Mouse (Mus musculus) midbrain, embryonic 13.5 days (tissue): Measurements from ENCODE around the gene Alkbh7. TPM values are rescaled to one million over a fixed set of nuclear protein-coding genes. Genes with fewer than 3 reads are reported as not detected.

Experiments
- ATAC-seq: fragments of 200-750 bp; cut with Nextera tagmentation; 2 replicates; pipeline ENCODE4 v1.8.0; 2017; ENCODE audit warnings: mild to moderate bottlenecking, moderate TSS enrichment, moderate library complexity
- H3K27ac ChIP-seq: fragments of 300-500 bp; sonication (generic); 2 replicates; pipeline ENCODE4 v1.5.1; 2015; ENCODE audit warnings: inconsistent platforms, mild to moderate bottlenecking, moderate library complexity
- H3K27me3 ChIP-seq: fragments of 300-500 bp; sonication (generic); 2 replicates; pipeline ENCODE4 v1.6.1; 2015; ENCODE audit warnings: mild to moderate bottlenecking, inconsistent platforms
- H3K36me3 ChIP-seq: fragments of 300-500 bp; sonication (generic); 2 replicates; pipeline ENCODE4 v1.6.1; 2015; ENCODE audit warnings: mild to moderate bottlenecking, inconsistent platforms
- H3K4me1 ChIP-seq: fragments of 300-500 bp; sonication (generic); replicated peaks from 2 replicates; pipeline ENCODE4 v1.6.1; 2015; ENCODE audit warnings: inconsistent platforms
- H3K4me2 ChIP-seq: fragments of 300-500 bp; sonication (generic); replicated peaks from 2 replicates; pipeline ENCODE4 v1.6.1; 2015; ENCODE audit warnings: moderate library complexity, mild to moderate bottlenecking, inconsistent platforms
- H3K4me3 ChIP-seq: fragments of 300-500 bp; sonication (generic); replicated peaks from 2 replicates; pipeline ENCODE4 v1.5.1; 2015; ENCODE audit warnings: mild to moderate bottlenecking, inconsistent platforms
- H3K9ac ChIP-seq: fragments of 300-500 bp; sonication (generic); replicated peaks from 2 replicates; pipeline ENCODE4 v1.6.1; 2015; ENCODE audit warnings: mild to moderate bottlenecking, inconsistent platforms
- H3K9me3 ChIP-seq: fragments of 300-500 bp; sonication (generic); 2 replicates; pipeline ENCODE4 v1.6.1; 2016; ENCODE audit warnings: mild to moderate bottlenecking, inconsistent platforms
- WGBS: fragments of 180-500 bp; shearing (Covaris S2); methylation state at CpG from one replicate; pipeline ENCODE4 v1.1.7; 2015; 5-methylcytosine and 5-hydroxymethylcytosine counted together
- polyA plus RNA-seq: library from polyadenylated mRNA; unstranded; fragments of >200 nt; fragmentation: Nextera tagmentation; extraction: Ambion mirVana; gene quantifications from 2 replicates; pipeline ENCODE4 v1.2.1, GENCODE M21; 2015

Alkbh7 gene
- polyA plus RNA-seq, 1 experiment from 2014 or later, result 40.2 TPM

- peaks cover 4% of the 10 kb centered on the region; the same call in 1 of the 2 replicates for H3K27me3 ChIP-seq
- H3K4me2 ChIP-seq, result no peak overlapping the region
- ATAC-seq, result no peak
Observed at GRCm38 (mm10) chr17:56974708-56975240, 22.4 kb upstream of the Alkbh7 start.

GRCm38 (mm10) chr17:56975391-56975790 is 21.7 kb upstream of the Alkbh7 start:
- WGBS, result 74% methylated on average over 3 of the region's 3 CpGs
- ATAC-seq, result no peak
- no peaks in the 10 kb centered on the region for H3K36me3 ChIP-seq
- no peak overlapping the region for H3K27ac ChIP-seq
- no peak overlapping the region for H3K4me3 ChIP-seq
- no peak overlapping the region for H3K9ac ChIP-seq
- H3K4me1 ChIP-seq, result no peaks in the 10 kb centered on the region
- H3K27me3 ChIP-seq, result no peaks in the 10 kb centered on the region
- H3K9me3 ChIP-seq, result no peaks in the 10 kb centered on the region
- no peak overlapping the region for H3K4me2 ChIP-seq

More at GRCm38 (mm10) chr17:56974708-56975240, 22.4 kb upstream of the Alkbh7 start:
- Histone ChIP-seq H3K27ac (no peak overlapping the region), H3K9me3 (no peaks in the 10 kb centered on the region), H3K9ac (no peak overlapping the region), H3K4me1 (no peaks in the 10 kb centered on the region), H3K36me3 (no peaks in the 10 kb centered on the region), H3K4me3 (no peak overlapping the region)
- 80% methylated on average over 5 of the region's 5 CpGs for WGBS

DNA sequence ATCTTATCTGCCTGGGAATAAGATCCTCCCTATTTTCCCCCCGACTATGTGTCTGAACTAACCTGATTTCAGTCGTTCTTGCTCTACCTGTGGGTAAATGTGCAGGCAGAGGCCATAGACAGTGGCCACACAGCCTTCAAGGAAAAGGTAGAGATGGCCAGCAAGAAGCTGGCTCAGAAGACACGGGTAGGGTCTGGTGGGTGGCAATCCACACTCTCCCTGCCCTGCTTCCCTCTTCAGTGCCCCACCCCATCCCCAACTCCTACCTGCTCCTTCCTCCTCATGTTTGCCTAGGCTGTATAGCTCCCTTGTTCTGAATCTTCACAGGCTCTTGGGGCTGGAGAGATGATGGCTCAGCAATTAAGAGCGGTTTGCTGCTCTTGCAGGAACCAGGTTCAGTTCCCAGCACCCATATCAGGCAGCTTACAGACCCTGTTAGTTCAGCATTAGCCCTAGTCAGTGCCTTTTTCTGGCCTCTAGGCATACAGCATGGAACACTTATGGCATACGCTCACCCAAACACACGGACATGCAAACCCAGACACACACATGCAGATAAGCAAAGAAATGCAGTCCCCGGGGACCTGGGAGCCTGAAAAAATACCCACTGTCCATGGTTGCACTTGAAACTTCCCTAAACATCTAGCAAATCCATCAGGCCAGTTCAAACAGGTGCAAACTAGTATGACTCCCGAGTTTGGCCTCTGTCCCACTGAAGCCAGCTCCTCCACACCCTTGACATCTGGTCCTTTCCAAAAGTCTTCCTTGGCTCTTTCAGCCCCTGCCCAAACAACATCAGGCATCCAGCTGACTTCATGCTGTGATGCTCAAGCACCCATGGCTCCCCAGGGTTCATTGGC is 20.4 kb upstream of the Alkbh7 start:
- Histone ChIP-seq H3K9ac (no peak overlapping the region), H3K27ac (no peak overlapping the region), H3K27me3 (no peaks in the 10 kb centered on the region), H3K4me2 (no peak overlapping the region), H3K36me3 (no peaks in the 10 kb centered on the region), H3K9me3 (no peaks in the 10 kb centered on the region), H3K4me3 (no peak overlapping the region), H3K4me1 (no peaks in the 10 kb centered on the region)
- ATAC-seq, result no peak
- 80% methylated on average over 8 of the region's 8 CpGs for WGBS

GRCm38 (mm10) chr17:56979524-56979923 is 17.6 kb upstream of the Alkbh7 start:
- no peaks in the 10 kb centered on the region for H3K36me3 ChIP-seq
- H3K9ac ChIP-seq, result no peak overlapping the region
- no peaks in the 10 kb centered on the region for H3K9me3 ChIP-seq
- no peak for ATAC-seq
- no peak overlapping the region for H3K27ac ChIP-seq
- WGBS, result 47% methylated on average over 6 of the region's 8 CpGs
- no peak overlapping the region for H3K4me3 ChIP-seq
- no peaks in the 10 kb centered on the region for H3K4me1 ChIP-seq
- H3K4me2 ChIP-seq, result no peak overlapping the region
- H3K27me3 ChIP-seq, result no peaks in the 10 kb centered on the region

GRCm38 (mm10) chr17:56981049-56981448 is 16.1 kb upstream of the Alkbh7 start:
- ATAC-seq, result no peak
- no peak overlapping the region for H3K4me2 ChIP-seq
- no peak overlapping the region for H3K27ac ChIP-seq
- no peaks in the 10 kb centered on the region for H3K4me1 ChIP-seq
- H3K9me3 ChIP-seq, result no peaks in the 10 kb centered on the region
- no peaks in the 10 kb centered on the region for H3K36me3 ChIP-seq
- no peak overlapping the region for H3K9ac ChIP-seq
- H3K4me3 ChIP-seq, result no peak overlapping the region
- no peaks in the 10 kb centered on the region for H3K27me3 ChIP-seq
- 75% methylated on average over 7 of the region's 7 CpGs for WGBS

- no peaks in the 10 kb centered on the region for H3K4me1 ChIP-seq
- WGBS, result 87% methylated on average over 5 of the region's 5 CpGs
- H3K36me3 ChIP-seq, result no peaks in the 10 kb centered on the region
- no peaks in the 10 kb centered on the region for H3K9me3 ChIP-seq
- no peak within 1 kb of the TSS for H3K4me2 ChIP-seq
- no peaks in the 10 kb centered on the region for H3K27me3 ChIP-seq
- H3K9ac ChIP-seq, result no peak within 1 kb of the TSS
- no peak for ATAC-seq
- H3K4me3 ChIP-seq, result no peak within 1 kb of the TSS
- H3K27ac ChIP-seq, result no peak within 1 kb of the TSS
Observed at GRCm38 (mm10) chr17:56982013-56982412, 15.1 kb upstream of the Alkbh7 start, which contains the start of gene Acer1. Gene Acer1, minus strand, starts transcription at chr17:56982126.

DNA sequence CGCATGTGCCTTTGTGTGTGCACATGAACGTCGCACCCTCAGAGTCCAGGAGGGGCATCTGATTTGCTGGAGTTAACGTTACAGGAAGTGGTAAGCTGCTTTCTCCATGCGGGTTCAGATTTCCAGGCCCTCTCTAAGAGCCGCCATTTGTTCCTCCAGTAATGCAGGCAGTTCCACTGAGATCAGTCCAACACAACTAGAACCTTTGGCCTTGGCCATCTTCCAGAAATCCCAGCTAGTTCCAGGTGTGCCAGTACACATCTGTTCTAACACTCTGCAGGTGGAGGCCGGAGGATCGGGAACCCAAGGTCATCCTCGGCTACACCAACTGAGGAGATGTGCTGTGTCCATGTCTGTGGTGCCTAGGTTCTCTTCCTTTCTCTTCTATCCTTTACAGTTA is 12.3 kb upstream of the Alkbh7 start:
- no peaks in the 10 kb centered on the region for H3K27me3 ChIP-seq
- H3K4me1 ChIP-seq, result no peaks in the 10 kb centered on the region
- H3K36me3 ChIP-seq, result no peaks in the 10 kb centered on the region
- WGBS, result 89% methylated on average over 9 of the region's 9 CpGs
- no peak overlapping the region for H3K4me3 ChIP-seq
- no peaks in the 10 kb centered on the region for H3K9me3 ChIP-seq
- no peak overlapping the region for H3K27ac ChIP-seq
- H3K4me2 ChIP-seq, result no peak overlapping the region
- no peak overlapping the region for H3K9ac ChIP-seq
- ATAC-seq, result no peak

- no peak overlapping the region for H3K4me3 ChIP-seq
- peaks cover 2% of the 10 kb centered on the region for H3K4me1 ChIP-seq
- H3K9ac ChIP-seq, result no peak overlapping the region
- 75% methylated on average over 3 of the region's 3 CpGs for WGBS
- no peak overlapping the region for H3K4me2 ChIP-seq
- H3K36me3 ChIP-seq, result no peaks in the 10 kb centered on the region
- H3K27me3 ChIP-seq, result no peaks in the 10 kb centered on the region
- no peak overlapping the region for H3K27ac ChIP-seq
- no peak for ATAC-seq
- no peaks in the 10 kb centered on the region for H3K9me3 ChIP-seq
Observed at GRCm38 (mm10) chr17:56985656-56986055, 11.5 kb upstream of the Alkbh7 start.

DNA sequence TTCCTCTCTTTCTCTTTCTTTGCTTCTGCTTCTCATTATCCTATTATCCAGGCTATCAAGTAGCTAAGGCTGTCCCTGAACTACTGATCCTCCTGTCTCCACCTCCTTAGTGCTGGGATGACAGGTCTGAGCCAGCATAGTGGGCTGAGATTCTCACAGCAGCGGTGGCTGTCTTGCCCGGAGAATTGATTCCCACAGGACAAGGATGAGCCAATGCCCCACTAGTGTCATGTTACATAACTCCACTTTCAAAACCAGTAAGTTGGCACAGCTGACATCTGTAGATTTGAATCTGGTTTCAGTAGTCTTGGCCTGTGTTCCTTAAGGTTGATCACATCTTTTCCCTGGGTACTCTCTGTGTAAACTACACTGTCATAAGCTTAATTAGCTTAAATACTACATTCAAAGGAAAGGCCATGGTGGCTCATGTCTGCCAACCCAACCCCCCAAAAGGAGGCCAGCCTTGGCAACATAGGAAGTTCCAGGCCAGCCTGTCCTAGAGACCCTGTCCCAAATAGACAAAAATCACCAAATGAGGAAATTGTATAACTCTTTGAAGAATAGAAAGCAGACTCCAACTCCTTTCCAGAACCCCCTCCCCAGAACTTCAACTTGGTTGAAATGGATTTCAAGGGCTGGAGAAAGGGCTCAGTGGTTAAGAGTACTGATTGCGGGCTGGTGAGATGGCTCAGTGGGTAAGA is 10.9 kb upstream of the Alkbh7 start:
- no peak for ATAC-seq
- H3K4me3 ChIP-seq, result no peak overlapping the region
- no peaks in the 10 kb centered on the region for H3K36me3 ChIP-seq
- no peaks in the 10 kb centered on the region for H3K27me3 ChIP-seq
- H3K4me2 ChIP-seq, result no peak overlapping the region
- 86% methylated on average over 3 of the region's 3 CpGs for WGBS
- H3K9ac ChIP-seq, result no peak overlapping the region
- H3K27ac ChIP-seq, result no peak overlapping the region
- no peaks in the 10 kb centered on the region for H3K9me3 ChIP-seq
- H3K4me1 ChIP-seq, result peaks cover 8% of the 10 kb centered on the region

DNA sequence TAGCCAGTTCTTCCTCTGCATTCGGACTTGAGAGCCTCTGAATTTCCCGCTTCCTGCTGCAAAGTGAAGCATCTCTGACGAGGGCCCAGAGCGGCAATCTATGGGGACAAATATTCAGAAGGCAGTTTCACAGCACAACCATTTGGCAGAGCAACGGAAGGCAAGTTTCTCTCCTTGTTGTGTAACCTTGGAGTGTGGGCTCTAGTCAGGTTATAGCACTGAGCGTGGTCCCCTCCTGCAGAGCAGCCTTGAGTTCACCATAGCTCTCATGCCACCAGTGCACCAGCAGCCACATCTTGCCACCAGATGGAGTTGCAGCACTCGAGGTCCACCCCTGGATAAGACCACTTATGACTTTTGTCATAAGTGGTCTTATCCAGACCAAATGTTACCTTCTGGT is 8.7 kb upstream of the Alkbh7 start:
- Histone ChIP-seq H3K27ac (no peak overlapping the region), H3K36me3 (peaks cover 18% of the 10 kb centered on the region), H3K4me2 (no peak overlapping the region), H3K9me3 (no peaks in the 10 kb centered on the region), H3K27me3 (no peaks in the 10 kb centered on the region), H3K4me1 (peaks cover 20% of the 10 kb centered on the region), H3K9ac (no peak overlapping the region), H3K4me3 (no peak overlapping the region)
- no peak for ATAC-seq
- 91% methylated on average over 7 of the region's 7 CpGs for WGBS

DNA sequence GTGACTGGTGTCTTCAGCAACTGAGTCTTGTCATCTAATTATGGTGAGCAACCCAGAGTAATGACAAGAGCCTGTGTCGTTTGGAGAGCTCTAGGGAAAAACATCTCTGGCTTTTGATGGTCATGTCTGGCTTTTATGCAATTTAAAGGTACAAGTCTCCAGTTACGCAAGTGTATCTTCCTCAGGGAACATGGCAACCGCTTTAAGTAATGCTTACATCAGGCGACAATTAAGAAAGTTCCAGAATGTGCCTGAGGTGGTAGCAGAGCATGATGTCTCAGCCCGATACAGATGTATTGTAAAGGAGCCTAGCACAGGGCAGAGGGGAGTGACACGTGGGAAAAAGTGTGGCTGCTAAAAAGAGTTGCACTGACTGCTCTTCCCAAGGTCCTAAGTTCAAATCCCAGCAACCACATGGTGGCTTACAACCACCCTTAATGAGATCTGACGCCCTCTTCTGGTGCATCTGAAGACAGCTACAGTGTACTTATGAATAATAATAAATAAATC is 8.2 kb upstream of the Alkbh7 start:
- H3K4me1 ChIP-seq, result peaks cover 20% of the 10 kb centered on the region
- peak overlapping the region; percentile 76 for H3K9ac ChIP-seq
- H3K4me2 ChIP-seq, result peak overlapping the region; percentile 70
- peaks cover 23% of the 10 kb centered on the region for H3K36me3 ChIP-seq
- WGBS, result 78% methylated on average over 7 of the region's 7 CpGs
- no peaks in the 10 kb centered on the region for H3K27me3 ChIP-seq
- H3K27ac ChIP-seq, result peak overlapping the region; percentile 85
- H3K9me3 ChIP-seq, result no peaks in the 10 kb centered on the region
- no peak for ATAC-seq
- H3K4me3 ChIP-seq, result peak overlapping the region; percentile 83
